Mouse (Mus musculus) limb, embryonic 12.5 days (tissue): Measurements from ENCODE around the gene Tada3. TPM values are rescaled to one million over a fixed set of nuclear protein-coding genes. Genes with fewer than 3 reads are reported as not detected.

Source experiments
- ATAC-seq: fragments of 200-750 bp; cut with Nextera tagmentation; 2 replicates; pipeline ENCODE4 v1.8.0; 2017; ENCODE audit warnings: low read depth, moderate TSS enrichment; ENCODE audit not compliant: insufficient number of reproducible peaks, insufficient read depth, low FRiP score, low TSS enrichment
- H3K27ac ChIP-seq: fragments of 300-500 bp; sonication (generic); 2 replicates; pipeline ENCODE4 v1.5.1; 2016; ENCODE audit warnings: mild to moderate bottlenecking, moderate library complexity
- H3K27me3 ChIP-seq: fragments of 300-500 bp; sonication (generic); 2 replicates; pipeline ENCODE4 v1.6.1; 2016; ENCODE audit warnings: mild to moderate bottlenecking, moderate library complexity
- H3K36me3 ChIP-seq: fragments of 300-500 bp; sonication (generic); 2 replicates; pipeline ENCODE4 v1.6.1; 2016; ENCODE audit warnings: mild to moderate bottlenecking, moderate library complexity
- H3K4me1 ChIP-seq: fragments of 300-500 bp; sonication (generic); replicated peaks from 2 replicates; pipeline ENCODE4 v1.6.1; 2016
- H3K4me2 ChIP-seq: fragments of 300-500 bp; sonication (generic); 2 replicates; pipeline ENCODE4 v1.6.1; 2016; ENCODE audit warnings: mild to moderate bottlenecking, moderate library complexity
- H3K4me3 ChIP-seq: fragments of 300-500 bp; sonication (generic); replicated peaks from 2 replicates; pipeline ENCODE4 v1.5.1; 2016; ENCODE audit warnings: mild to moderate bottlenecking
- H3K9ac ChIP-seq: fragments of 300-500 bp; sonication (generic); replicated peaks from 2 replicates; pipeline ENCODE4 v1.6.1; 2016; ENCODE audit warnings: mild to moderate bottlenecking, moderate library complexity
- H3K9me3 ChIP-seq: fragments of 300-500 bp; sonication (generic); 2 replicates; pipeline ENCODE4 v1.6.1; 2016; ENCODE audit warnings: mild to moderate bottlenecking, moderate library complexity
- WGBS: fragments of 180-500 bp; shearing (Covaris S2); methylation state at CpG from one replicate; pipeline ENCODE4 v1.1.7; 2016; 5-methylcytosine and 5-hydroxymethylcytosine counted together
- polyA plus RNA-seq: library from polyadenylated mRNA; unstranded; fragments of >200 nt; fragmentation: Nextera tagmentation; extraction: Ambion mirVana; gene quantifications from 2 replicates; pipeline ENCODE4 v1.2.1, GENCODE M21; 2016

Tada3 gene
- polyA plus RNA-seq, 1 experiment from 2014 or later: 45.4 TPM

DNA sequence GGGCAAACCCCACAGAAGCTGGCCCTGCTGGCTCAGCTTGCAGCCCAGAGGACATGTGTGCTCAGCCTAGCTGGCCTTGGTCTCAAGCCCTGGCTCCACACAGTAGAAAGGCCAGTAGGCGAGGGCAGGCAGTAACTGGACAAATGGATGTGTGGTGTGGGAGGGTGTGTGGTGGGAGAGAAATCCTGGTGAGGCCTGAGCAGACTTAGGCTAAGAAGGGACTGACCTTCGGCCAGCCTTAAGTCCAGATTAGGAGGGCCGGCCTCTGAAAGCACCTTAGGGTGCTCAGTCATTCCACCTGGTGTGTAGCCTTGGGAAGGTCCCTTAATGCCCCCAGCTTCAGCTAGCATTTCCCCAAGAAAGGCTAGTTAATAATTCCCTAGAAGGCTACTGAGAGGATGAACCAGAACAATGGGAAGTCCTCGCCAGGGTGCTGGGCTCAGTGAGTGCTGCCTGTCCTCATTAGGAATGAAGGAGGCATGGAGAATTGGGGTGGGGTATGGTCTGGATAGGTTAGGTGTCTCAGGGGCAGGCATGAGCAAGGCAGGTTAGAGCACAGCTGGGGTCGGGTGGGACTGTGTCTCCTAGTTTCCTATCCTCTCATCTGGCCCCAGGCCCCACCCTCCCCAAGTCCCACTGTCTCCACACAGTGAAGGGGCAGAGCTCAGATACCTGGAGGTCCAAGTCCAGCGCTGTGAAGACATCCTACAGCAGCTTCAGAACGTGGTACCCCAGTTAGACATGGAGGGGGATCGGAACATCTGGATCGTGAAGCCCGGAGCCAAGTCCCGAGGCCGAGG lies 27.2 kb upstream of the Tada3 start:
- H3K36me3 ChIP-seq: peaks cover 23% of the 10 kb centered on the region
- no peak for ATAC-seq
- no peak overlapping the region for H3K27ac ChIP-seq
- no peaks in the 10 kb centered on the region for H3K27me3 ChIP-seq
- no peak overlapping the region for H3K9ac ChIP-seq
- 81% methylated on average over 12 of the region's 12 CpGs for WGBS
- peaks cover 11% of the 10 kb centered on the region; the same call in 1 of the 2 replicates for H3K4me1 ChIP-seq
- no peak overlapping the region for H3K4me2 ChIP-seq
- no peak overlapping the region for H3K4me3 ChIP-seq
- H3K9me3 ChIP-seq: no peaks in the 10 kb centered on the region

DNA sequence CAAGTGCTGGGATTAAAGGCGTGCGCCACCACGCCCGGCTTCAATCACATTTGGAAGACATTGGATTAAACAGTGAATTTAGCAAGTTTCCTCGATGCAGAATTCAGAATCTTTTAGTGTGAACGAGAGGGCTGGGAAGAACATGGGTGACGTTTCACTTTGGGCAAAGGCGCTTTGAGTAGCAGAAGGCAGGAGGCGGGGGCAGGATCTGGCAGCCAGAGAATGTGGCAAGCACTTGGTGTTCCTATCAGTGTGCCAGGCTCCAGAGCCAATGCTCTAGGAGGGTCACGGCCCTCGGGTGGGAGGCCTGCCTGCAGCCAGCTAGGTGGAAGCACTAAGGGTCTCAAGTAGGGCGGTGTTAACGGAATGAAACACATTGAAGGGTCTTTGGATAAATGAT lies 24.4 kb upstream of the Tada3 start:
- Histone ChIP-seq H3K9ac (no peak overlapping the region), H3K9me3 (no peaks in the 10 kb centered on the region), H3K27me3 (no peaks in the 10 kb centered on the region), H3K4me3 (no peak overlapping the region), H3K36me3 (peaks cover 25% of the 10 kb centered on the region), H3K27ac (no peak overlapping the region), H3K4me2 (no peak overlapping the region), H3K4me1 (no peaks in the 10 kb centered on the region)
- 90% methylated on average over 13 of the region's 13 CpGs for WGBS
- ATAC-seq: no peak

DNA sequence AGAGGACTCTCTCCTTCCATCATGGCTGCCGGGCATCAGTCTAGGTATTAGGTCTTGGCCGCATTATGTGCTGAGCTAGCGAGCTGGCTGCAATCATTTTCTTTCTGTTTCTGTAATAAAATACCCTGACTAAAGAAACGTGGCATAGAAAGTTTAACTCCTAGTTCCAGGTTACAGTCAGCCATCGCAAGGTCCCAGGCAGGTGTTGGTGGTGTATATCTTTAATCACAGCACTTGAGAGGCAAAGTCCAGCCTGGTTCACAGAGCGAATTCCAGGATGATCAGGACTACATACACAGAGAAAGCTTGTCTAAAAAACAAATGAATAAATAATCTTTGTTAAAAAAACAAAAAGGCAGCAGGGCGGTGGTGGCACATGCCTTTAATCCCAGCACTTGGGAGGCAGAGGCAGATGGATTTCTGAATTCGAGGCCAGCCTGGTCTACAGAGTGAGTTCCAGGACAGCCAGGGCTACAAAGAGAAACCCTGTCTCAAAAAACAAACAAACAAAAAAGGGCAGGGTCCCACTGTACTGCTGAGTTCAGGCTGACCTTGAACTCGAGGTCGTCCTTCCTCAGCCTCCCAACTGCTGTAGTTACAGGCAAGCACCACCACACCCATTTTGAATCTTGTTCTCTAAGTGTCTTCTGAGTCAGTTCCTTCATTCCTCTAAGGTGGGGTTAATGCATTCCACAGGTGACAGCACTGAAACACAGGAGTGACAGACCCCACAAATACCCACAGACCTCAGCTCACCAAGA lies 18.8 kb upstream of the Tada3 start:
- Histone ChIP-seq H3K9ac (no peak overlapping the region), H3K4me2 (no peak overlapping the region), H3K36me3 (peaks cover 22% of the 10 kb centered on the region), H3K27ac (no peak overlapping the region), H3K27me3 (0 out of 2 replicates have a peak, but pooled peaks cover 5% of the 10 kb centered on the region), H3K4me3 (no peak overlapping the region), H3K4me1 (peaks cover 12% of the 10 kb centered on the region; the same call in 1 of the 2 replicates), H3K9me3 (no peaks in the 10 kb centered on the region)
- 86% methylated on average over 10 of the region's 10 CpGs for WGBS
- no peak for ATAC-seq

DNA sequence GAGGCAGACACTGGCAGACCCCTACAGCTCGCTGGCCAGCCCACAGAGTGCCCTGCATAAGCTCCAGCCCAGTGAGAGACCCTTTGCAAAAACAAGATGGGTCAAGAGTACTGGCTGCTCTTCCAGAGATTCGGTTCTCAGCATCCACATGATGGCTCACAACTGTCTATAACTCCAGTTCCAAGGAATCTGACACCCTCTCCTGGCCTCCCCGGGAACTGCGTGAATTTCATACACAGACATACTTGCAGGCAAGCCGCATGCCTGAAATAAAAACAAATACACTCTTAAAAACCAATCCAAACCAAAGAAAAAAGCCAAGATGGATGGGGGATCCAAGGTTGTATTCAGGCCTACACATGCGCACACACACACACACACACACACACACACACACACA lies 17.8 kb upstream of the Tada3 start:
- 94% methylated on average over 6 of the region's 6 CpGs for WGBS
- H3K36me3 ChIP-seq: peaks cover 25% of the 10 kb centered on the region
- H3K4me1 ChIP-seq: peaks cover 12% of the 10 kb centered on the region; the same call in 1 of the 2 replicates
- H3K4me2 ChIP-seq: no peak overlapping the region
- no peaks in the 10 kb centered on the region for H3K9me3 ChIP-seq
- H3K27ac ChIP-seq: no peak overlapping the region
- H3K4me3 ChIP-seq: no peak overlapping the region
- no peak for ATAC-seq
- H3K27me3 ChIP-seq: peaks cover 8% of the 10 kb centered on the region; the same call in 1 of the 2 replicates
- no peak overlapping the region for H3K9ac ChIP-seq

DNA sequence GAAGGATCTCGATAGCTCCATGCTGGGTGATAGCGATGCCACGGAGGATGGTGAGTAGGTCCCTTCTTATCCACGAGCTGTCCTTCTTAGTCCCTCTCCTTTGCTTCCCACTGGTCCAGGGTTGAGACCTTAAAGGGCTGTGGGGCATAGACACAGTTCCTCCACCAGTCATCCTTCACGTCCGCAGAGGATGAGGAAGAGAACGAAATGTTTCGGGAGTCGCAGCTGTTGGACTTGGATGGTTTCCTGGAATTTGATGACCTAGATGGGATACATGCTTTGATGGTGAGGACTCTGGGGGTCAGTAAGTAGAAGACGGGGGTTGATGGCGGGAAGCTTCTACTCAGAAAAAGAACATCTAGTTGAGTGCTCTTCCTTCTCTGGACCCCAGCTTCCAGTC lies 17.1 kb upstream of the Tada3 start:
- H3K27me3 ChIP-seq: peaks cover 8% of the 10 kb centered on the region; the same call in 1 of the 2 replicates
- no peak overlapping the region for H3K4me3 ChIP-seq
- ATAC-seq: no peak
- H3K9me3 ChIP-seq: no peaks in the 10 kb centered on the region
- no peak overlapping the region for H3K27ac ChIP-seq
- no peak overlapping the region for H3K9ac ChIP-seq
- H3K36me3 ChIP-seq: peaks cover 31% of the 10 kb centered on the region
- peaks cover 12% of the 10 kb centered on the region; the same call in 1 of the 2 replicates for H3K4me1 ChIP-seq
- 92% methylated on average over 11 of the region's 11 CpGs for WGBS
- no peak overlapping the region for H3K4me2 ChIP-seq

DNA sequence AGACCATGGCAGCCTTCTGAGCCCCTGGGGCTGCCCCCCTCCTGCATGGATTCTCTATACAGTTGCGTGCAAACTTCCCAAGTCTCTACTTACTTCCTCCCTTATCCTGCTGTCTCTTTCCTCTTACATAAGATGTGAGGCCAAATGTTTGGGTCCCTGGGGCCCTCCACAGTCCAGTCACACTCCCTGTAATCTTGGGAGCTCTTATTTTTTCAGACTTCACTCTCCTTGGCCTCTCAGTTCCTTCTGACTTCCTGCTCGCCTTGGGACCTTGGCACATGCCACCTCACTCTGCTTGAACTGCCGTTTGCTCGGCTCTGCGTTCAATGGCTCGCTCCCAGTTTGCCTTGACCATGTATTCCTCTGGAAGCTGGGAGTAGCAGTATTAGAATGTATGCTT lies 16.3 kb upstream of the Tada3 start:
- Histone ChIP-seq H3K9ac (no peak overlapping the region), H3K4me3 (no peak overlapping the region), H3K27me3 (peaks cover 8% of the 10 kb centered on the region; the same call in 1 of the 2 replicates), H3K4me1 (peaks cover 12% of the 10 kb centered on the region; the same call in 1 of the 2 replicates), H3K4me2 (no peak overlapping the region), H3K9me3 (no peaks in the 10 kb centered on the region), H3K36me3 (peaks cover 40% of the 10 kb centered on the region), H3K27ac (0 out of 2 replicates have a peak overlapping the region, but pooled peaks have one; percentile 17)
- ATAC-seq: no peak
- 83% methylated on average over 6 of the region's 6 CpGs for WGBS

DNA sequence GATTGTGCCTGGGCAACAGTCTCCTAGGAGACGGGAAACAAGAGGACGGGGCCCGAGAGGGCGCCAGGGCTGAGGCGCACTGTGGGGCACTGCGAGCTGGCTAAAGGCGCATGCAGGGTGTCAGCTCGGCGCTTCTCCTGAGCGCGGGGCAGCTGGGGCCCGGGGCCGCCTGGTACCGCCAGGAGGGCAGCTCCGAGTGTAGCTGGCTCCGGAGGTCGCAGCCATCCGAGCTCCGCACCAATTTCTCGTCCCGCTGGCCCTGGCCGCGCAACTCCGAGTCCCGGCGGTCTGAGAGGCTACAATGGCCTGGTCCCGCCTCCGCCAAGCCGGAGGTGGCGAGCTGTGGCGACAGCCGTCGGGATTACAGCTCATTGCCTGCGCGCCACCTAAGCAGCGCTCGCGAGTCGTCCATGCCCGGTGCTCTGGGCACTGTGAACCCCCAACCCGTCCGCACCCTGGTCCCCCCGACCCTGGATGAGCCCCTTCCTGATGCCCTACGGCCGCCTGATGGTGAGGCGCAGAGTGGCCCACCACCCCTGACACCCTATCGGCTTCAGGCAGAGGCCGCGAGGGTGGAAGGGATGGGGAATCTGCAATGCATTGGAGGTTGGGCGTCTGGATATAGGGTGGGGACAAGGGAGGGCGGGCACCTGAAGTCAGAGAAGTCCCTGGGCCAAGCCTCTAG lies 14.8 kb upstream of the Tada3 start:
- Histone ChIP-seq H3K9me3 (no peaks in the 10 kb centered on the region), H3K4me1 (peaks cover 12% of the 10 kb centered on the region; the same call in 1 of the 2 replicates), H3K4me3 (peak overlapping the region; percentile 52), H3K9ac (peak overlapping the region; percentile 73), H3K27ac (peak overlapping the region; percentile 74; the same call in 1 of the 2 replicates), H3K4me2 (peak overlapping the region; percentile 88), H3K27me3 (peaks cover 8% of the 10 kb centered on the region; the same call in 1 of the 2 replicates), H3K36me3 (peaks cover 49% of the 10 kb centered on the region)
- ATAC-seq: peak; percentile 74
- WGBS: under 1% methylated on average over 51 of the region's 51 CpGs

DNA sequence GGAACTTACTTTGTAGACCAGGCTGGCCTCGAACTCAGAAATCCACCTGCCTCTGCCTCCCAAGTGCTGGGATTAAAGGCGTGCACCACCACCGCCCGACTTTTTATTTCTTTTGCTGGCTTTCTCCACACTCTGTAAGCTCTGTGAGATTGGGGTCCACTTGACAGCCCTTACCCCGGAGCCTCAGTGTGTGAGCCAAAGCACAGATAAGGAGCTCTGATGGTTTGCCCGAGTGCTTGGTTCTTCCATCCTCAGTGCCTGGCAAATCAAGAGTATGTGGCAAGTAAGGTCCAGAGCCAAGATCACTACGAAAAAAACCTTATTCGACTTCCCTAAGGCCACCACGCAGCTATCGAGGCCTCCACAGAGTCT lies 14.3 kb upstream of the Tada3 start:
- Histone ChIP-seq H3K27ac (peak overlapping the region; percentile 74; the same call in 1 of the 2 replicates), H3K4me2 (peak overlapping the region; percentile 88), H3K4me3 (peak overlapping the region; percentile 52), H3K36me3 (peaks cover 54% of the 10 kb centered on the region), H3K9me3 (no peaks in the 10 kb centered on the region), H3K4me1 (peaks cover 12% of the 10 kb centered on the region; the same call in 1 of the 2 replicates), H3K9ac (peak overlapping the region; percentile 73), H3K27me3 (peaks cover 8% of the 10 kb centered on the region; the same call in 1 of the 2 replicates)
- WGBS: 31% methylated on average over 10 of the region's 10 CpGs
- peak; percentile 2; the same call in 1 of the 2 replicates for ATAC-seq

DNA sequence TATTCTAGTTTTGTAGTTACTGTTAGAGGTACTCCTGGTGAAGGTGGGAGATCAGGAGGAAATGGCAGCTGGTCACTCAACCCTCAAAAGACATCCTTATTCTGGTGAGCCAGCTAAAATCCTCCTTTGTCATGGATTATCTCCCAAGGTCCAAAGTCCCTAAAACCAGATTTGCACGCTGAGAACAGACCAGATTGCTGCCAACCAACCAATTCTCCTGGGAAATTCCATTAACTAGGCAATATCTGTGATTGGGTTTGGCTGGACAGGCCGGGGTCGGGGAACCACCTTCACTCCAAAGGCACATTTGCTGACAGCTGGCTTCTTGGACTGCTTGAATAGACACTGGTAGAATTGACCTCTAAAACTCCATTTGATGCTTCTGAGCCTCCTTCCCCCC lies 13.0 kb upstream of the Tada3 start:
- Histone ChIP-seq H3K9ac (no peak overlapping the region), H3K4me3 (no peak overlapping the region), H3K27me3 (peaks cover 8% of the 10 kb centered on the region; the same call in 1 of the 2 replicates), H3K27ac (no peak overlapping the region), H3K9me3 (no peaks in the 10 kb centered on the region), H3K36me3 (peaks cover 66% of the 10 kb centered on the region), H3K4me1 (peaks cover 12% of the 10 kb centered on the region; the same call in 1 of the 2 replicates), H3K4me2 (no peak overlapping the region)
- 89% methylated on average over 3 of the region's 3 CpGs for WGBS
- ATAC-seq: no peak

DNA sequence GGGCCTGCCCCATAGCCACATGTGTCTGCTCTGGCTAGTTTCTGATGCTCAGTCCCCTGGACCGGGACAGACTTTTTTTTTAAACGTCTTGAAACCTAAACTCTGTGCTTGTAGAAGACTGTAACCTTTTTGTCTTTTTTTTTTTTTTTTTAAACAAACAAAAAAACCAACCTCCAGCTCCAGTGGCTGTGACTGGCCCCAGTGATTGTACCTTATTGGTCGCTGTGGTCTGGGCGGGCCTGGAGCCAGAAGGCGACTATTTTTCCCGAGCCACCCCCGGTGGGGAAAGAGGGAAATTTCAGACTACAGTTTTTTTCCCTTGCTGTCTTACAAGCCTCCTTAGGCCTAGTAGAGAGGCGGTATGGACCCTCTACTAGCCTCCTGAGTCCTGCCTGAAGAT lies 11.3 kb upstream of the Tada3 start, which contains the start of gene Ttll3:
Gene Ttll3, plus strand, starts transcription at position 301 of the 400 bp plus-strand sequence.
- Histone ChIP-seq H3K4me2 (no peak within 1 kb of the TSS), H3K36me3 (peaks cover 70% of the 10 kb centered on the region), H3K27me3 (peaks cover 8% of the 10 kb centered on the region; the same call in 1 of the 2 replicates), H3K4me1 (peaks cover 12% of the 10 kb centered on the region; the same call in 1 of the 2 replicates), H3K4me3 (no peak within 1 kb of the TSS), H3K9ac (no peak within 1 kb of the TSS), H3K9me3 (no peaks in the 10 kb centered on the region), H3K27ac (0 out of 2 replicates have a peak within 1 kb of the TSS, but pooled peaks have one; percentile 35)
- WGBS: 79% methylated on average over 8 of the region's 8 CpGs
- ATAC-seq: no peak
